Mouse (Mus musculus) liver, embryonic 12.5 days (tissue): ENCODE measurements around the gene Hspg2. TPM values are rescaled to one million over a fixed set of nuclear protein-coding genes. Genes with fewer than 3 reads are reported as not detected.
A peak's percentile ranks its signal among the peaks of the same experiment; 100 is the strongest.

Experiments used
- ATAC-seq: fragments of 200-750 bp; cut with Nextera tagmentation; 2 replicates; pipeline ENCODE4 v1.8.0; 2017; ENCODE audit warnings: moderate number of reproducible peaks, mild to moderate bottlenecking, moderate library complexity
- H3K27ac ChIP-seq: fragments of 300-500 bp; sonication (generic); 2 replicates; pipeline ENCODE4 v1.5.1; 2016; ENCODE audit warnings: mild to moderate bottlenecking
- H3K27me3 ChIP-seq: fragments of 300-500 bp; sonication (generic); replicated peaks from 2 replicates; pipeline ENCODE4 v1.6.1; 2016; ENCODE audit warnings: mild to moderate bottlenecking, moderate library complexity
- H3K36me3 ChIP-seq: fragments of 300-500 bp; sonication (generic); 2 replicates; pipeline ENCODE4 v1.6.1; 2016; ENCODE audit warnings: mild to moderate bottlenecking, moderate library complexity
- H3K4me1 ChIP-seq: fragments of 300-500 bp; sonication (generic); 2 replicates; pipeline ENCODE4 v1.6.1; 2016
- H3K4me2 ChIP-seq: fragments of 300-500 bp; sonication (generic); 2 replicates; pipeline ENCODE4 v1.6.1; 2016; ENCODE audit warnings: mild to moderate bottlenecking, moderate library complexity
- H3K4me3 ChIP-seq: fragments of 300-500 bp; sonication (generic); 2 replicates; pipeline ENCODE4 v1.5.1; 2016; ENCODE audit warnings: mild to moderate bottlenecking, moderate library complexity
- H3K9ac ChIP-seq: fragments of 300-500 bp; sonication (generic); 2 replicates; pipeline ENCODE4 v1.6.1; 2016; ENCODE audit warnings: mild to moderate bottlenecking, moderate library complexity
- H3K9me3 ChIP-seq: fragments of 300-500 bp; sonication (generic); replicated peaks from 2 replicates; pipeline ENCODE4 v1.6.1; 2016; ENCODE audit warnings: mild to moderate bottlenecking, moderate library complexity
- WGBS: fragments of 180-500 bp; shearing (Covaris S2); methylation state at CpG from one replicate; pipeline ENCODE4 v1.1.7; 2016; ENCODE audit not compliant: insufficient replicate concordance; 5-methylcytosine and 5-hydroxymethylcytosine counted together
- microRNA-seq: library from miRNA; unstranded; fragments of <30 nt; microRNA quantifications from one replicate; pipeline ENCODE4, GENCODE M21; 2017
- polyA plus RNA-seq: library from polyadenylated mRNA; unstranded; fragments of >200 nt; fragmentation: Nextera tagmentation; extraction: Ambion mirVana; gene quantifications from 2 replicates; pipeline ENCODE4 v1.2.1, GENCODE M21; 2016

Gene Hspg2
- polyA plus RNA-seq, 1 experiment from 2014 or later = 7.3 TPM

DNA sequence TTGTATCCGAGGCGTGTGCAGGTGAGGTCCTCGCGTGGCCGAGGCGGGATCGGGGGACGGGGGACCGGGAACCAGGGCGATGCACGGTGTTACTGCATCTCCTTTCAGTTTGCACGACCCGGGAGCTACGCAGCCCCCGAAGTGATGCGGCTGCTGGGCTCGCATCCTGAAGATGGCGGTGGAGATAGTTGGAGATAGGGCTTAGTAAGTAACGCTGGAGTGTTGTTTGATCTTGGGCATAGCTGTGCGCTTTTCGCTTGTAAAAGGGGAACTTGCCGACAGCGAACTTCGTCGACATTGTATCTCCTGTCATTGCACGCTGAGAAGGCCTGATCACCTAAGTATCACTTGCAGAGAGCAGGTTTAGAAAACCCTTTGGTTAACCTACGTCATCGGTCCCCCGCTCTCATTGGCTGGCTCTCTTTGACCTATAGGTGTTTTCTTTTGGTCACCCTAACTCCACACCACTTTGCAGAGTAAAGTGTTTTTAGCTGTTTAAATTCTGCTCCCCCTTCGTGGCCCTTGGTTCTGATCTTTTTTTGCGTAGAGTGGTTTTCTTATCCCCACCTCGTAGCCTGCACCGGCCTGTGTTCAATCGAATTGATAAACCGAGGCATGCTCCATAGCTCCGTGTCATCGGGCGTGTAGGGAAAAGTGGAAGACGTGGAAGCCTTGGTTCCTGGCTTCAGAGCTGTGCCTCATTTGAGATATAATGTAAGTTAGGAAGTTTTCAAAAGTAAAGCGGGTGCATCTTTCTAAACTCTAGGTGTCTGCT is 126.1 kb downstream of the Hspg2 start:
- Histone ChIP-seq H3K36me3 (peaks cover 9% of the 10 kb centered on the region; the same call in 1 of the 2 replicates), H3K4me2 (peak overlapping the region; percentile 83), H3K27me3 (no peaks in the 10 kb centered on the region), H3K27ac (peak overlapping the region; percentile 99), H3K9ac (peak overlapping the region; percentile 94), H3K9me3 (no peaks in the 10 kb centered on the region), H3K4me1 (peaks cover 53% of the 10 kb centered on the region), H3K4me3 (peak overlapping the region; percentile 91)
- ATAC-seq = peak; percentile 50
- 2% methylated on average over 40 of the region's 40 CpGs for WGBS

DNA sequence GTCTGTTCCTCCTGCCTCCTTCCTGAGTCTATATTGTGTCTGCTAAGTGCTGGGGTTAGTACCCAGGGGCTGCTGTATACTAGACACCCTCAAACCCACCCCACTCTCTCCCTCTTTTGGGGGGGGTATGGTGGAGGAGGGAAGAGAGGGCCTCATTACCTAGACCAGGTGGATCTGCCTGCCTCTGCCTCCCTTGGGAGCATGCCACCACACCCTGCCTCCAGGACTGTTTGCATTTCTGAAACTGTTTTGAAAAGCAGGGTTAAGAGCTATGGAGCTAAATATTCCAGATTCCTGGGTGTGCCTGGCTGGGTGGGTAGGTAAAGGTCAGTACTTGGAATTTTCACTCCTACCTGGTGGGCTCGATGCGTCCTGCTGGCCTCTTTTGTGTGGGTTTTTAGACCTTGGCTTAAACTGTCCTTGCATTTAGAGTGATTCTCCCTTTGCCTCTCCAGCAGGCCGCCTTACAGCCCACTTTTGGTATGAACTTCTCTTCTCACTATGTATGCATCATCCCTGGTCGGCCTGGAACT is 128.6 kb downstream of the Hspg2 start:
- H3K4me3 ChIP-seq = no peak overlapping the region
- H3K9ac ChIP-seq = peak overlapping the region; percentile 5; the same call in 1 of the 2 replicates
- ATAC-seq = no peak
- peak overlapping the region; percentile 1; the same call in 1 of the 2 replicates for H3K4me2 ChIP-seq
- H3K27me3 ChIP-seq = no peaks in the 10 kb centered on the region
- H3K36me3 ChIP-seq = peaks cover 9% of the 10 kb centered on the region; the same call in 1 of the 2 replicates
- peaks cover 71% of the 10 kb centered on the region for H3K4me1 ChIP-seq
- H3K27ac ChIP-seq = peak overlapping the region; percentile 16; the same call in 1 of the 2 replicates
- H3K9me3 ChIP-seq = no peaks in the 10 kb centered on the region
- WGBS = 81% methylated on average over 4 of the region's 4 CpGs

DNA sequence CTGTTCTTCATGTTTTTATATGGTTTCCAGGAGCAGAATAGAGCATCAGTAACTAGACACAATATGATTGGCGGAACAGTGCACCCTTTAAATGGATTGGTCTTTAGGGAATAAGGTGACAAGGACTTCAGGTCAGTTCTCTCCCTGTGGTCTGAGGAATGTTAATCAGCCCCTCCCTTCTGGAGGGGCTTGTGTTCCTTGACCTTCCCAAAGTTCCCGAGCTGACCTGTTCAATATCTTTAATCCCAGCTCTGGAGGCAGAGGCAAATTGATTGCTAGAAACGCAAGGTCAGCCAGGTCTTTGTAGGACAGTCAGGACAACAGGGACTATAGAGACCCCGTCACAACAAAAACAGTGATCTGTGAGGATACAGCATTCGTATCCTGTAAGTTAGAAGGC is 130.0 kb downstream of the Hspg2 start:
- Histone ChIP-seq H3K27me3 (no peaks in the 10 kb centered on the region), H3K9me3 (no peaks in the 10 kb centered on the region), H3K36me3 (peaks cover 9% of the 10 kb centered on the region; the same call in 1 of the 2 replicates), H3K4me2 (peak overlapping the region; percentile 47; the same call in 1 of the 2 replicates), H3K27ac (peak overlapping the region; percentile 21; the same call in 1 of the 2 replicates), H3K4me1 (peaks cover 85% of the 10 kb centered on the region), H3K9ac (no peak overlapping the region), H3K4me3 (no peak overlapping the region)
- 80% methylated on average over 5 of the region's 5 CpGs for WGBS
- no peak for ATAC-seq

DNA sequence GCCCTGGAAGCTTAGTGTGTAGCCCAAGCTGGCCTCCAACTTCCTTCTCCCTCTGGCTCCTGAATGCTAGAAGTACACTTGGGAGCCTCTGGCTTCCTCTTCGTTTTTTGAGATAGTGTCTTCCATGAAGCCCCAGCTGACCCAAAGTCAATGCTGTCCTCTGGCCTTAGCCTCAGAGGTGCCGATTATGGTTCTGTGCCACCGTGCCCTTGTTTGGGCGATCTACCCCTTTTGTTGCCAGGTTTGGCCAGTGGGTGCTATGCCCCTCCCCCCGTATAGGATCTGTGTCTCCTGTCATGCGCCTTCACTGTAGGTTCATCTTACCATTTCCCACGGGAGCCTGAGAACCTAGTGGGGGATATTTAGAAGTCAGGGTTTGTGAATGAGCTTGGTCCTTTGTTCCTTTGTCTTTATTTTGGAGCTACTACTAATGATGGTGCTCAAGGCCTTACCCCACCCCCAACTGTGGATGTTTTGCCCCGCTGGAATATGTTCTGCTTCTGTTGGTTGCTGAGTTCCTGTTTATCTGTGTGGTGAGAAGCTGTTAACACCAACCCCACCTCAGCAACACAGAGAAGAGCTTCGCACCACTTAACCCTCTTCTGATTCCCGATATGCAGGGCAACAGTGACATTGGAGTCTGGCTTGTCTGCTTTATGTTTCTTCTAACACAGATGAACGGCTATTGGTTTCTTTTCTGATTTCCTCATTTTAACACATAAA is 135.0 kb downstream of the Hspg2 start:
- Histone ChIP-seq H3K9me3 (no peaks in the 10 kb centered on the region), H3K9ac (no peak overlapping the region), H3K4me1 (peaks cover 56% of the 10 kb centered on the region), H3K27ac (peak overlapping the region; percentile 22; the same call in 1 of the 2 replicates), H3K4me3 (no peak overlapping the region), H3K36me3 (peaks cover 45% of the 10 kb centered on the region), H3K27me3 (no peaks in the 10 kb centered on the region), H3K4me2 (peak overlapping the region; percentile 42)
- 35% methylated on average over 11 of the region's 11 CpGs for WGBS
- no peak; the same call in 1 of the 2 replicates for ATAC-seq

GRCm38 (mm10) chr4:137607023-137607422 is 138.5 kb downstream of the Hspg2 start:
- Histone ChIP-seq H3K4me1 (peaks cover 45% of the 10 kb centered on the region), H3K4me3 (no peak overlapping the region), H3K27ac (no peak overlapping the region), H3K4me2 (no peak overlapping the region), H3K9ac (no peak overlapping the region), H3K36me3 (peaks cover 79% of the 10 kb centered on the region), H3K27me3 (no peaks in the 10 kb centered on the region), H3K9me3 (no peaks in the 10 kb centered on the region)
- WGBS = 79% methylated on average over 1 of the region's 2 CpGs
- no peak for ATAC-seq

DNA sequence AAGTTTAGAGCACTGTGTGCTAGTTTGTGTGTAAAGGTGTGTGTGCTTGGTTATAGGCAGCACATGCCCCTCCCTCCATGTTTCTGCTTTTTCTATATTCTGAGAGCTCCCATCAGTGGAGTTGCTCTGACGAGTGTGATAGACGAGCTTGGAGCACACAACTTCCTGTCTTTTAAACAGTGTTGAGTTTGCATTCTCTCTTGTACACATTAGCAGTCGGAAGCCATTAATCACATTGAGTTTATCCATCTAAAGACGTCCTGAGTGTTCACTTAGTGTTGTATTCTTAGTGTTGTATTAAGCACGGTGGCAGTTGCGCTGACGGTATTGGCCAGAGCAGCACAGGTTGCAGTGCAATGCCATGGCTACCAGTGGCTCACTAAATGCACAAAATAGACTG is 140.7 kb downstream of the Hspg2 start:
- H3K9me3 ChIP-seq = no peaks in the 10 kb centered on the region
- H3K4me1 ChIP-seq = peaks cover 24% of the 10 kb centered on the region
- no peak overlapping the region for H3K9ac ChIP-seq
- ATAC-seq = no peak
- no peak overlapping the region for H3K4me3 ChIP-seq
- H3K4me2 ChIP-seq = no peak overlapping the region
- H3K36me3 ChIP-seq = peaks cover 100% of the 10 kb centered on the region
- peak overlapping the region; percentile 42; the same call in 1 of the 2 replicates for H3K27ac ChIP-seq
- H3K27me3 ChIP-seq = no peaks in the 10 kb centered on the region
- 41% methylated on average over 7 of the region's 7 CpGs for WGBS

GRCm38 (mm10) chr4:137609702-137610101 is 141.1 kb downstream of the Hspg2 start:
- Histone ChIP-seq H3K27me3 (no peaks in the 10 kb centered on the region), H3K9ac (no peak overlapping the region), H3K27ac (peak overlapping the region; percentile 62; the same call in 1 of the 2 replicates), H3K36me3 (peaks cover 100% of the 10 kb centered on the region), H3K4me2 (no peak overlapping the region), H3K4me3 (no peak overlapping the region), H3K9me3 (no peaks in the 10 kb centered on the region), H3K4me1 (peaks cover 23% of the 10 kb centered on the region)
- whole genome bisulfite sequencing = 29% methylated on average over 7 of the region's 7 CpGs
- peak; percentile 54 for ATAC-seq

DNA sequence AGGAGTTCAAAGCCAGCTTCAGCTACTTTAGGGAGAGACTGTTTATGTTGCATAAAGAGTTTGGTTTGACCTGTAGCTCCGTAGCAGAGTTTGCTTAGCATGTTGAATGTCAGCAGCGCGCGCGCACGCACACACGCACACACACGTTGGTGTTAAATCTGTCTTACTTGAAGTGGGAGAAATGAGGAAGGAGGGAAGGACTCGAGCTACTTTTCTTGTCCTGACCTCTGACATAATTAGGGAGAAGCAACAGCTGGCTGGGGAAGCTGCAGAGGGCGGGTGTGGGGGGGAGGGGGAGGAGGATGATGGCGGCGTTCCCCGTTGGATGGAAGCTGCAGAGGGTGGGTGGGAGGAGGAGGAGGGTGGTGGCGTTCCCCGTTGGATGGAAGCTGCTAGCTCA is 141.7 kb downstream of the Hspg2 start:
- Histone ChIP-seq H3K36me3 (peaks cover 99% of the 10 kb centered on the region), H3K4me3 (no peak overlapping the region), H3K27ac (peak overlapping the region; percentile 62; the same call in 1 of the 2 replicates), H3K9me3 (no peaks in the 10 kb centered on the region), H3K4me1 (peaks cover 23% of the 10 kb centered on the region), H3K27me3 (no peaks in the 10 kb centered on the region), H3K4me2 (no peak overlapping the region), H3K9ac (no peak overlapping the region)
- 57% methylated on average over 15 of the region's 15 CpGs for WGBS
- no peak for ATAC-seq

Small RNA genes lying within 50 kb of the gene (microRNA-seq; reads per million reads assigned to microRNA genes)
- gene Mir7018 = 1.8 reads per million

Other genes with a start within 250 kb of the Hspg2 start
- gene Wnt4, start 191.3 kb upstream of the Hspg2 start, polyA plus RNA-seq = 0.58 and 1.0 TPM in 2 replicates
- gene Cdc42, start 111.0 kb upstream of the Hspg2 start, polyA plus RNA-seq = 316 and 324 TPM in 2 replicates
- not detected in 2 replicates for gene Cela3a, start 59.0 kb upstream of the Hspg2 start, polyA plus RNA-seq
- gene Cela3b, start 38.2 kb upstream of the Hspg2 start, polyA plus RNA-seq = not detected in 2 replicates
- gene 1700013G24Rik, start 15.5 kb upstream of the Hspg2 start, polyA plus RNA-seq = not detected in 2 replicates
- not detected in 2 replicates for gene Ldlrad2, start 105.8 kb downstream of the Hspg2 start, polyA plus RNA-seq
- gene Usp48, start 125.0 kb downstream of the Hspg2 start, polyA plus RNA-seq = 50.5 and 56.7 TPM in 2 replicates
- 2.2 and 2.3 TPM in 2 replicates for gene Rap1gap, start 196.0 kb downstream of the Hspg2 start, polyA plus RNA-seq